14 mouse cellular contexts compared by ENCODE assay signal in the genomic region with DNA sequence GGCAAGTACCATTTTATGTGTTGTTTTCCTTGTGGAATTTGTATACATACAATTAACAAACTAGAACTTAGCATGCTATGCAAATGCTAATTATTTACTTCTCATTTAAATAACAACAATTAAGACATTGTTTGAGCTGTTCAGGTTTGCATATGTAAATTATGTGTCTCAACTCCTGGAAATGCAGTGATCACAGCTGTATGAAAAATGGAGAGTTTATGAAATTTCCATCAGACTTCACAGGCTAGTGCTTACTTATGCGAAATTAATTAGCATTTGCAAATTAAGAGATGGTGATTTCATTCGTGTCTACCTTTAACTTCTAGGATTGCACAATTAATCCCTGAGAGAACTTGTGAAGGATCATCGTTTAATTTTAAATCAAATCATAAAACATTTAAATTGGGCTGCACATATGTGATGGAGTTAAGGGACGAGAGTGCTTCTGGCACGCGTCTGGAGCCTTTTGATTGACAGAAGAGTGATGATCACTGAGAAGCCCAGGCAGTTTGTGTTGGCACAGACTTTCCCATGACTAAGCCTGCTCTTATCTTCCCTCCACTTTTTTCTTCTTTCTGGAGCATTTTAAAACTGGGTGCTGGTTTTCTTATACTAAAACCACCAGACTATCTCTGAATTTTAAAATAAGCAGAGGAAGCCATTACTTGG.
"Had no signal": no experiment of that assay in that cellular context is flagged by ENCODE, and none has a peak within 500 bp of the region (broad histone marks: within the 10 kb centered on the region; RNA-seq: fewer than 3 reads in every experiment).

No protein-coding gene starts in this region.

- H3K9ac ChIP-seq: limb, embryonic 15.5 days; liver, embryonic 12.5 days; lung, embryonic 14.5 days; midbrain, embryonic 12.5 days; neural tube, embryonic 13.5 days had no signal

- H3K4me2 ChIP-seq: limb, embryonic 15.5 days; liver, embryonic 12.5 days; lung, embryonic 14.5 days; midbrain, embryonic 12.5 days; neural tube, embryonic 13.5 days had no signal

- DNase-seq: kidney, adult 2 months; kidney, postnatal 36 days; layer of hippocampus, adult 9-11 months; layer of hippocampus, postnatal 36 days; lung, embryonic 14.5 days; lung, postnatal 10 days; lung, postnatal 4 days; retina, postnatal 1 day; right cerebral cortex, postnatal 4 days; thymus, postnatal 36 days had no signal

- H3K27ac ChIP-seq: limb, embryonic 15.5 days; liver, embryonic 12.5 days; midbrain, embryonic 12.5 days; neural tube, embryonic 13.5 days had no signal

- H3K9me3 ChIP-seq: limb, embryonic 15.5 days; liver, embryonic 12.5 days; midbrain, embryonic 12.5 days; neural tube, embryonic 13.5 days had no signal

- H3K36me3 ChIP-seq: limb, embryonic 15.5 days; liver, embryonic 12.5 days; midbrain, embryonic 12.5 days; neural tube, embryonic 13.5 days had no signal

- ATAC-seq: liver, embryonic 12.5 days had no signal

- H3K4me1 ChIP-seq: limb, embryonic 15.5 days; liver, embryonic 12.5 days; midbrain, embryonic 12.5 days; neural tube, embryonic 13.5 days had no signal

- H3K27me3 ChIP-seq: limb, embryonic 15.5 days; liver, embryonic 12.5 days; midbrain, embryonic 12.5 days; neural tube, embryonic 13.5 days had no signal

- H3K4me3 ChIP-seq: limb, embryonic 15.5 days; liver, embryonic 12.5 days; midbrain, embryonic 12.5 days; neural tube, embryonic 13.5 days had no signal
